Mouse (Mus musculus): ENCODE data around the gene Snx29.

- TF ChIP-seq POLR2A (IDR thresholded peaks at IDR 0.05; ENCODE audit: borderline replicate concordance, low read depth, low read length), result no peak
- no peak for TF ChIP-seq CTCF (IDR thresholded peaks at IDR 0.05; ENCODE audit: low read depth, low read length)
Measured at GRCm38 (mm10) chr16:11540961-11541360, 218.3 kb downstream of the Snx29 start.
